Mouse (Mus musculus) liver, embryonic 14.5 days (tissue): ENCODE data around the gene Ugt1a2.

Experiments
- CTCF ChIP-seq: IDR thresholded peaks from 2 replicates; pipeline ENCODE4 v1.5.1; 2016; ENCODE audit warnings: antibody characterized with exemption, low read depth, control low read depth
- EP300 ChIP-seq: IDR thresholded peaks from 2 replicates; pipeline ENCODE4 v1.6.1; 2016; ENCODE audit warnings: antibody characterized with exemption, low read depth

GRCm38 (mm10) chr1:88186325-88186935, 14.0 kb upstream of the Ugt1a2 start:
- TF ChIP-seq EP300 (no peak), CTCF (no peak)
